Mouse (Mus musculus) neural tube, embryonic 10.5 days (tissue): ENCODE measurements around the gene Tmem274.

Experiments
- DNase-seq: peaks from one replicate; pipeline ENCODE4 v3.0.0-alpha.2; 2017; ENCODE audit warnings: low spot score; ENCODE audit errors: extremely low spot score

Gene Tmem274

GRCm38 (mm10) chr4:149521258-149521657 is 44.1 kb downstream of the Tmem274 start:
- DNase-seq, result no peak

- no peak for DNase-seq
These were observed 46.8 kb downstream of the Tmem274 start for GRCm38 (mm10) chr4:149523961-149524360.

- no peak for DNase-seq
These were observed 48.0 kb downstream of the Tmem274 start for GRCm38 (mm10) chr4:149525170-149525569.

- no peak for DNase-seq
These were observed 48.6 kb downstream of the Tmem274 start for GRCm38 (mm10) chr4:149525811-149526210.

- DNase-seq, result no peak
These were observed 49.2 kb downstream of the Tmem274 start for GRCm38 (mm10) chr4:149526330-149526729.

- no peak for DNase-seq
These were observed 50.6 kb downstream of the Tmem274 start for GRCm38 (mm10) chr4:149527621-149528354.

- no peak for DNase-seq
These were observed 52.5 kb downstream of the Tmem274 start for GRCm38 (mm10) chr4:149529691-149530090.
